Mouse (Mus musculus): ENCODE data around the gene Pigm. TPM values are rescaled to one million over a fixed set of nuclear protein-coding genes. Genes with fewer than 3 reads are reported as not detected.

The Pigm gene
- polyA plus RNA-seq, 1 experiment = 4.0 TPM

DNA sequence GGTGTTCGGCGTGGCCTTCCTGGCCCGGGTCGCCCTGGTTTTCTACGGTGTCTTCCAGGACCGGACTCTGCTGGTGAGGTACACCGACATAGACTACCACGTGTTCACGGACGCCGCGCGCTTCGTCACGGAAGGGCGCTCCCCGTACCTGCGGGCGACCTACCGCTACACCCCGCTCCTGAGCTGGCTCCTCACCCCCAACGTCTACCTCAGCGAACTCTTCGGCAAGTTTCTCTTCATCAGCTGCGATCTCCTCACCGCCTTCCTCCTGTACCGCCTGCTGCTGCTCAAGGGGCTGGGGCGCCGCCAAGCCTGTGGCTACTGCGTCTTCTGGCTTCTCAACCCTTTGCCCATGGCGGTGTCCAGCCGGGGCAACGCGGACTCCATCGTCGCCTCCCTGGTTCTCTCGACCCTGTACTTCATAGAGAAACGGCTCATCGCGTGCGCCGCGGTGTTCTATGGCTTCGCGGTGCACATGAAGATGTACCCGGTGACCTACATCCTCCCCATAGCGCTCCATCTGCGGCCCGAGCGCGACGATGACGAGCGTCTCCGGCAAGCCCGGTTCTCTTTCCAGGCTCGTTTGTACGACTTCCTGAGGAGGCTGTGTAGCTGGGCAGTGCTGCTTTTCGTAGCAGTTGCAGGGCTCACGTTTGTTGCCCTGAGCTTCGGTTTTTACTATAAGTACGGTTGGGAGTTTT, 562 bp downstream of the Pigm start:
- Histone ChIP-seq H3K4me1 (ENCODE audit: control insufficient read depth, insufficient read depth, low read length) (peaks cover 5% of the 10 kb centered on the region), H3K27ac (ENCODE audit: control insufficient read depth, insufficient read depth, low read depth, low read length) (peak overlapping the region; percentile 90), H3K27me3 (ENCODE audit: control insufficient read depth, insufficient read depth, low read length) (no peaks in the 10 kb centered on the region), H3K4me3 (ENCODE audit: control insufficient read depth, low read depth, low read length) (peak overlapping the region; percentile 97), H3K36me3 (ENCODE audit: control insufficient read depth, insufficient read depth, low read length) (no peaks in the 10 kb centered on the region; the same call in 1 of the 2 replicates)
- TF ChIP-seq POLR2A (IDR thresholded peaks at IDR 0.05; ENCODE audit: control insufficient read depth, low read depth, low read length) = 0 out of 2 replicates have a peak, but pooled peaks have one; percentile 10
- no peak for TF ChIP-seq CTCF (IDR thresholded peaks at IDR 0.05; ENCODE audit: control insufficient read depth, insufficient read depth, insufficient replicate concordance, low read depth, low read length)

DNA sequence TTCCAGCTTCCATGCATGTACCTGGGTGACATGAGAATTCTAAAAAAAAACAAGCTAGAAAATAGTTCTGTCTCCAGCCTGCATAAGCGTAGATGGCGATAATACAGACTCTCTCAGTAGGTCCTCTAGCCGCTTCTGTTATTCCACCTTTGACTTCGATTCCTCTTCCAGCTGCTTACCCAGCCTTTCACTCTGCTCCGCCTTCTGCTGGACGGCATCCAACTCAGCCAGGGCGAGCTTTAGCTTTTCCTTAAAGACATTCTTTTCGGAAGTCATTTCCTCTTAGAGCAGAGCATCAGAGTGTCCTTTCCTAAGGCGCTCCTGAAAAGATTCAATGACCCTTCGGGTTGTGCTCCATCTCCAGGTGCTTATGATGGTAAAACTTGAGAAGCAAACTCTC, 3.7 kb downstream of the Pigm start:
- Histone ChIP-seq H3K27ac (ENCODE audit: control insufficient read depth, insufficient read depth, low read depth, low read length) (no peak overlapping the region), H3K4me3 (ENCODE audit: control insufficient read depth, low read depth, low read length) (no peak overlapping the region), H3K4me1 (ENCODE audit: control insufficient read depth, insufficient read depth, low read length) (peaks cover 5% of the 10 kb centered on the region), H3K27me3 (ENCODE audit: control insufficient read depth, insufficient read depth, low read length) (no peaks in the 10 kb centered on the region), H3K36me3 (ENCODE audit: control insufficient read depth, insufficient read depth, low read length) (no peaks in the 10 kb centered on the region; the same call in 1 of the 2 replicates)
- TF ChIP-seq CTCF (IDR thresholded peaks at IDR 0.05; ENCODE audit: control insufficient read depth, insufficient read depth, insufficient replicate concordance, low read depth, low read length) (no peak), POLR2A (IDR thresholded peaks at IDR 0.05; ENCODE audit: control insufficient read depth, low read depth, low read length) (no peak)

- Histone ChIP-seq H3K27me3 (ENCODE audit: control insufficient read depth, insufficient read depth, low read length) (no peaks in the 10 kb centered on the region), H3K27ac (ENCODE audit: control insufficient read depth, insufficient read depth, low read depth, low read length) (no peak overlapping the region), H3K4me1 (ENCODE audit: control insufficient read depth, insufficient read depth, low read length) (peaks cover 4% of the 10 kb centered on the region), H3K36me3 (ENCODE audit: control insufficient read depth, insufficient read depth, low read length) (no peaks in the 10 kb centered on the region; the same call in 1 of the 2 replicates), H3K4me3 (ENCODE audit: control insufficient read depth, low read depth, low read length) (no peak overlapping the region)
- TF ChIP-seq POLR2A (IDR thresholded peaks at IDR 0.05; ENCODE audit: control insufficient read depth, low read depth, low read length) (no peak), CTCF (IDR thresholded peaks at IDR 0.05; ENCODE audit: control insufficient read depth, insufficient read depth, insufficient replicate concordance, low read depth, low read length) (no peak)
Observed at GRCm38 (mm10) chr1:172382090-172382489, 5.7 kb downstream of the Pigm start.

DNA sequence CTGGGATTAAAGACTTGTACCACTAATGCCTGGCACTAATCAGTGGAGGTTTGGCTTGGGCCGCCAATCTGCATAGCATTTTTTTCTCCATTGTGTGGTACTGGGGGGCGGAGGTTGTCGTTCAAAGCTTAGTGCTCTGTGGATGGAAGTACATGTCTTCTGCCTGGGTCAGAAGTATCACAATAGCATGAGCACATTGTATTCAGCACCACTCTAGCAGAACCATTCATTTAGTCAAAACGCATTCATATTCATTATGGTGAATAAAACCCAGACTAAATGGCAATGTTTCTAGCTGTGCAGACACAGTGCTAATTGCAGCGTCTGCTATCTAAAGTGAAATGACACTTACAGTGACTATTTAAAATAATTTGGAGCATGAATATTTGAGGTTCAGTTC, 10.9 kb downstream of the Pigm start:
- Histone ChIP-seq H3K27ac (ENCODE audit: control insufficient read depth, insufficient read depth, low read depth, low read length) (no peak overlapping the region), H3K4me3 (ENCODE audit: control insufficient read depth, low read depth, low read length) (no peak overlapping the region), H3K36me3 (ENCODE audit: control insufficient read depth, insufficient read depth, low read length) (no peaks in the 10 kb centered on the region), H3K4me1 (ENCODE audit: control insufficient read depth, insufficient read depth, low read length) (no peaks in the 10 kb centered on the region), H3K27me3 (ENCODE audit: control insufficient read depth, insufficient read depth, low read length) (no peaks in the 10 kb centered on the region)
- no peak for TF ChIP-seq POLR2A (IDR thresholded peaks at IDR 0.05; ENCODE audit: control insufficient read depth, low read depth, low read length)
- no peak for TF ChIP-seq CTCF (IDR thresholded peaks at IDR 0.05; ENCODE audit: control insufficient read depth, insufficient read depth, insufficient replicate concordance, low read depth, low read length)

- no peaks in the 10 kb centered on the region for H3K27me3 ChIP-seq (ENCODE audit: control insufficient read depth, insufficient read depth, low read length)
- H3K4me1 ChIP-seq (ENCODE audit: control insufficient read depth, insufficient read depth, low read length) = no peaks in the 10 kb centered on the region
- H3K27ac ChIP-seq (ENCODE audit: control insufficient read depth, insufficient read depth, low read depth, low read length) = no peak overlapping the region
- no peaks in the 10 kb centered on the region for H3K36me3 ChIP-seq (ENCODE audit: control insufficient read depth, insufficient read depth, low read length)
- TF ChIP-seq POLR2A (IDR thresholded peaks at IDR 0.05; ENCODE audit: control insufficient read depth, low read depth, low read length) (no peak), CTCF (IDR thresholded peaks at IDR 0.05; ENCODE audit: control insufficient read depth, insufficient read depth, insufficient replicate concordance, low read depth, low read length) (no peak)
- H3K4me3 ChIP-seq (ENCODE audit: control insufficient read depth, low read depth, low read length) = no peak overlapping the region
Observed at GRCm38 (mm10) chr1:172390769-172391168, 14.4 kb downstream of the Pigm start.

DNA sequence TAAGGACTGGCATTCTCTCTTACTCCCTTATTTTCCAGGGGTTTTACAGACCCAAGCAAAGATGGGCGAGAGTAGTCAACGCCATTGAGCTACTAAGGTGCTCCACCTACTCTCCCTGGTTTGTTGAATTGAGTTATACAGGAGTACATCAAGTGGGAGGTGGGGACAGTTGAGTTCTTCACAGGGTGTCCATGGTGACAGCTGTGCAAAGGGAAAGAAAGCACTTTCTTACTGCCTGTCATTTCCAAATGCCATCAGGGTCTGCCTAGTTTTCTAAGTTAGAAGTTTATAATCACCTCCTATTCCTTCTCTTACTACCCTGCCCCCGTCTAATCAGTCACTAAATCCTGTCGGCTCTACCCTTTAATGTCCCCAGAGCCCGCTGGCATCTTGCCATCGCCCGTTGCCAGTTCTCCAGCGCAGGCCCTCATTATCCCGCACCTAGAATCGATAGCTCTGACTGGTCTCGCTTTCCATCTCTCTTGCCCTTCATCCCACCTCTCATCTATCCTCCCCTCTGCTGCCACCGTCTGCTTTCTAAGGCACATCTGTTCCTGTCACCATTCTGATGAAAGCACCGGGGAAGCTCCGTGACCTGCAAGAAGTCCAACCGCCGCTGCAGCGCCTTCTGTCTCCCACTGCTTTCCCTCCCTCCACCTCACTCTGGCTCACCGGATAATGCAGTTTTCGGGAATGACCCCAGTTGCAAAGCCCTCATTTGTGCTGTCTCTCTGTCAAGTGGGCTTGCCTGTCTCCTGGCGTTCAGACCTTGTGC, 15.6 kb downstream of the Pigm start:
- Histone ChIP-seq H3K36me3 (ENCODE audit: control insufficient read depth, insufficient read depth, low read length) (no peaks in the 10 kb centered on the region), H3K4me1 (ENCODE audit: control insufficient read depth, insufficient read depth, low read length) (no peaks in the 10 kb centered on the region), H3K4me3 (ENCODE audit: control insufficient read depth, low read depth, low read length) (no peak overlapping the region), H3K27ac (ENCODE audit: control insufficient read depth, insufficient read depth, low read depth, low read length) (no peak overlapping the region), H3K27me3 (ENCODE audit: control insufficient read depth, insufficient read depth, low read length) (no peaks in the 10 kb centered on the region)
- TF ChIP-seq CTCF (IDR thresholded peaks at IDR 0.05; ENCODE audit: control insufficient read depth, insufficient read depth, insufficient replicate concordance, low read depth, low read length) = no peak
- TF ChIP-seq POLR2A (IDR thresholded peaks at IDR 0.05; ENCODE audit: control insufficient read depth, low read depth, low read length) = no peak

- TF ChIP-seq POLR2A (IDR thresholded peaks at IDR 0.05; ENCODE audit: control insufficient read depth, low read depth, low read length) = no peak
- no peak for TF ChIP-seq CTCF (IDR thresholded peaks at IDR 0.05; ENCODE audit: control insufficient read depth, insufficient read depth, insufficient replicate concordance, low read depth, low read length)
- Histone ChIP-seq H3K4me1 (ENCODE audit: control insufficient read depth, insufficient read depth, low read length) (no peaks in the 10 kb centered on the region), H3K36me3 (ENCODE audit: control insufficient read depth, insufficient read depth, low read length) (no peaks in the 10 kb centered on the region), H3K27ac (ENCODE audit: control insufficient read depth, insufficient read depth, low read depth, low read length) (no peak overlapping the region), H3K4me3 (ENCODE audit: control insufficient read depth, low read depth, low read length) (no peak overlapping the region), H3K27me3 (ENCODE audit: control insufficient read depth, insufficient read depth, low read length) (no peaks in the 10 kb centered on the region)
Observed at GRCm38 (mm10) chr1:172392643-172393170, 16.4 kb downstream of the Pigm start.

Data from testis, adult 2 months (tissue).